Mouse (Mus musculus) stomach, embryonic 15.5 days (tissue): Measurements from ENCODE around the gene Setd1b. TPM values are rescaled to one million over a fixed set of nuclear protein-coding genes. Genes with fewer than 3 reads are reported as not detected.
"Not testable (repeated sequence)": the region's sequence is repeated elsewhere in the genome, so short reads cannot be mapped to it uniquely, and the experiment has no call there.

Experiments
- ATAC-seq: fragments of 200-750 bp; cut with Nextera tagmentation; 2 replicates; pipeline ENCODE4 v1.8.0; 2017; ENCODE audit warnings: low read depth, moderate number of reproducible peaks, moderate TSS enrichment; ENCODE audit not compliant: insufficient read depth, low FRiP score
- H3K27ac ChIP-seq: fragments of 300-500 bp; sonication (generic); 2 replicates; pipeline ENCODE4 v1.5.1; 2015; ENCODE audit warnings: mild to moderate bottlenecking, inconsistent platforms
- H3K27me3 ChIP-seq: fragments of 300-500 bp; sonication (generic); replicated peaks from 2 replicates; pipeline ENCODE4 v1.6.1; 2015; ENCODE audit warnings: inconsistent platforms
- H3K36me3 ChIP-seq: fragments of 300-500 bp; sonication (generic); 2 replicates; pipeline ENCODE4 v1.6.1; 2015; ENCODE audit warnings: inconsistent platforms
- H3K4me1 ChIP-seq: fragments of 300-500 bp; sonication (generic); 2 replicates; pipeline ENCODE4 v1.6.1; 2015; ENCODE audit warnings: inconsistent platforms
- H3K4me2 ChIP-seq: fragments of 300-500 bp; sonication (generic); 2 replicates; pipeline ENCODE4 v1.6.1; 2015; ENCODE audit warnings: mild to moderate bottlenecking, inconsistent platforms
- H3K4me3 ChIP-seq: fragments of 300-500 bp; sonication (generic); replicated peaks from 2 replicates; pipeline ENCODE4 v1.5.1; 2015; ENCODE audit warnings: inconsistent platforms
- H3K9ac ChIP-seq: fragments of 300-500 bp; sonication (generic); 2 replicates; pipeline ENCODE4 v1.6.1; 2015; ENCODE audit warnings: inconsistent platforms
- H3K9me3 ChIP-seq: fragments of 300-500 bp; sonication (generic); 2 replicates; pipeline ENCODE4 v1.6.1; 2016; ENCODE audit warnings: inconsistent platforms
- WGBS: fragments of 180-500 bp; shearing (Covaris S2); methylation state at CpG from one replicate; pipeline ENCODE4 v1.1.7; 2015; 5-methylcytosine and 5-hydroxymethylcytosine counted together
- polyA plus RNA-seq: library from polyadenylated mRNA; unstranded; fragments of >200 nt; fragmentation: Nextera tagmentation; extraction: Ambion mirVana; gene quantifications from 2 replicates; pipeline ENCODE4 v1.2.1, GENCODE M21; 2015

Setd1b gene
- polyA plus RNA-seq, 1 experiment from 2014 or later, result 9.4 TPM

GRCm38 (mm10) chr5:123200816-123201522 lies 59.0 kb downstream of the Setd1b start:
- H3K36me3 ChIP-seq, H3K9me3 ChIP-seq, H3K27me3 ChIP-seq, H3K27ac ChIP-seq, ATAC-seq, H3K4me2 ChIP-seq, H3K9ac ChIP-seq, H3K4me1 ChIP-seq, H3K4me3 ChIP-seq: not testable (repeated sequence)
- WGBS, result 89% methylated on average over 6 of the region's 7 CpGs

- Histone ChIP-seq H3K27me3 (no peaks in the 10 kb centered on the region), H3K36me3 (no peaks in the 10 kb centered on the region), H3K9me3 (no peaks in the 10 kb centered on the region), H3K9ac (no peak overlapping the region), H3K4me3 (no peak overlapping the region), H3K27ac (no peak overlapping the region), H3K4me1 (no peaks in the 10 kb centered on the region), H3K4me2 (no peak overlapping the region)
- 59% methylated on average over 7 of the region's 7 CpGs for WGBS
- ATAC-seq, result no peak; the same call in 1 of the 2 replicates
These were observed 59.5 kb downstream of the Setd1b start for GRCm38 (mm10) chr5:123201523-123201892.

- Histone ChIP-seq H3K36me3 (no peaks in the 10 kb centered on the region), H3K9ac (no peak overlapping the region), H3K27ac (no peak overlapping the region), H3K4me3 (no peak overlapping the region), H3K4me2 (no peak overlapping the region), H3K9me3 (no peaks in the 10 kb centered on the region), H3K4me1 (no peaks in the 10 kb centered on the region), H3K27me3 (no peaks in the 10 kb centered on the region)
- 83% methylated on average over 5 of the region's 5 CpGs for WGBS
- no peak for ATAC-seq
These were observed 60.0 kb downstream of the Setd1b start for GRCm38 (mm10) chr5:123201987-123202386.

- 38% methylated on average over 4 of the region's 4 CpGs for WGBS
These were observed 60.8 kb downstream of the Setd1b start for GRCm38 (mm10) chr5:123202771-123203170.

GRCm38 (mm10) chr5:123203591-123203990 lies 61.6 kb downstream of the Setd1b start:
- not testable (repeated sequence) for H3K4me1 ChIP-seq, H3K27ac ChIP-seq, ATAC-seq, H3K4me2 ChIP-seq, H3K27me3 ChIP-seq, H3K36me3 ChIP-seq, H3K4me3 ChIP-seq, H3K9ac ChIP-seq, H3K9me3 ChIP-seq
- WGBS, result 83% methylated on average over 7 of the region's 7 CpGs

More at GRCm38 (mm10) chr5:123202771-123203170, 60.8 kb downstream of the Setd1b start:
- not testable (repeated sequence) for H3K4me1 ChIP-seq, H3K4me3 ChIP-seq, H3K27me3 ChIP-seq, H3K9ac ChIP-seq, ATAC-seq, H3K9me3 ChIP-seq, H3K36me3 ChIP-seq, H3K4me2 ChIP-seq, H3K27ac ChIP-seq

Other genes with a start within 250 kb of the Setd1b start
- gene Kdm2b, start 152.4 kb upstream of the Setd1b start, polyA plus RNA-seq, result 29.6 and 31.7 TPM in 2 replicates
- gene Orai1, start 127.1 kb upstream of the Setd1b start, polyA plus RNA-seq, result 20.0 and 20.3 TPM in 2 replicates
- gene Morn3, start 95.2 kb upstream of the Setd1b start, polyA plus RNA-seq, result 0.54 TPM in 1 of 2 replicates, not detected in the other
- gene Tmem120b, start 73.8 kb upstream of the Setd1b start, polyA plus RNA-seq, result 12.9 and 14.2 TPM in 2 replicates
- 1.9 and 2.3 TPM in 2 replicates for gene Rhof, start 9.5 kb upstream of the Setd1b start, polyA plus RNA-seq
- 67.6 and 76.0 TPM in 2 replicates for gene Psmd9, start 27.2 kb downstream of the Setd1b start, polyA plus RNA-seq
- gene Hpd, start 40.5 kb downstream of the Setd1b start, polyA plus RNA-seq, result 2.2 and 5.3 TPM in 2 replicates
- gene Wdr66, start 109.9 kb downstream of the Setd1b start, polyA plus RNA-seq, result 0.86 and 0.92 TPM in 2 replicates
- 19.9 and 21.0 TPM in 2 replicates for gene Bcl7a, start 201.6 kb downstream of the Setd1b start, polyA plus RNA-seq